Mouse (Mus musculus): ENCODE results near the gene Ski. TPM values are rescaled to one million over a fixed set of nuclear protein-coding genes. Genes with fewer than 3 reads are reported as not detected.
A peak's percentile ranks its signal among the peaks of the same experiment; 100 is the strongest.

Ski gene
- polyA plus RNA-seq, 1 experiment from 2014 or later: 11.9 TPM

GRCm38 (mm10) chr4:155246691-155247105, 24.3 kb upstream of the Ski start:
- Histone ChIP-seq H3K4me2 (no peak overlapping the region), H3K9ac (no peak overlapping the region), H3K9me3 (no peaks in the 10 kb centered on the region), H3K36me3 (no peaks in the 10 kb centered on the region), H3K27ac (replicated peaks) (peak overlapping the region; percentile 23; the same call in 1 of the 2 replicates), H3K4me3 (no peak overlapping the region), H3K27me3 (no peaks in the 10 kb centered on the region), H3K4me1 (replicated peaks) (peaks cover 29% of the 10 kb centered on the region)
- no peak for ATAC-seq (ENCODE audit: low FRiP score, low read depth)
- 48% methylated on average over 12 of the region's 12 CpGs for WGBS

GRCm38 (mm10) chr4:155245770-155246492, 23.5 kb upstream of the Ski start:
- Histone ChIP-seq H3K4me1 (replicated peaks) (peaks cover 21% of the 10 kb centered on the region), H3K9ac (no peak overlapping the region), H3K9me3 (no peaks in the 10 kb centered on the region), H3K4me3 (no peak overlapping the region), H3K27me3 (no peaks in the 10 kb centered on the region), H3K27ac (replicated peaks) (no peak overlapping the region), H3K4me2 (no peak overlapping the region), H3K36me3 (no peaks in the 10 kb centered on the region)
- 59% methylated on average over 6 of the region's 6 CpGs for WGBS
- no peak for ATAC-seq (ENCODE audit: low FRiP score, low read depth)

- Histone ChIP-seq H3K36me3 (no peaks in the 10 kb centered on the region), H3K9me3 (no peaks in the 10 kb centered on the region), H3K27ac (replicated peaks) (no peak overlapping the region), H3K4me2 (no peak overlapping the region), H3K27me3 (no peaks in the 10 kb centered on the region), H3K9ac (no peak overlapping the region), H3K4me1 (replicated peaks) (peaks cover 8% of the 10 kb centered on the region; the same call in 1 of the 2 replicates), H3K4me3 (no peak overlapping the region)
- no peak for ATAC-seq (ENCODE audit: low FRiP score, low read depth)
- 87% methylated on average over 12 of the region's 12 CpGs for WGBS
These were observed 20.8 kb upstream of the Ski start for GRCm38 (mm10) chr4:155243233-155243632.

GRCm38 (mm10) chr4:155242292-155242691, 19.9 kb upstream of the Ski start:
- H3K27ac ChIP-seq (replicated peaks): no peak overlapping the region
- no peaks in the 10 kb centered on the region for H3K9me3 ChIP-seq
- no peak overlapping the region for H3K9ac ChIP-seq
- whole genome bisulfite sequencing: 92% methylated on average over 5 of the region's 5 CpGs
- no peaks in the 10 kb centered on the region for H3K27me3 ChIP-seq
- no peak for ATAC-seq (ENCODE audit: low FRiP score, low read depth)
- no peaks in the 10 kb centered on the region for H3K36me3 ChIP-seq
- H3K4me2 ChIP-seq: no peak overlapping the region
- peaks cover 13% of the 10 kb centered on the region; the same call in 1 of the 2 replicates for H3K4me1 ChIP-seq (replicated peaks)
- H3K4me3 ChIP-seq: no peak overlapping the region

GRCm38 (mm10) chr4:155241789-155242188, 19.4 kb upstream of the Ski start:
- no peak overlapping the region for H3K4me3 ChIP-seq
- ATAC-seq (ENCODE audit: low FRiP score, low read depth): no peak
- peaks cover 15% of the 10 kb centered on the region for H3K4me1 ChIP-seq (replicated peaks)
- no peaks in the 10 kb centered on the region for H3K9me3 ChIP-seq
- H3K27me3 ChIP-seq: no peaks in the 10 kb centered on the region
- WGBS: 74% methylated on average over 9 of the region's 9 CpGs
- no peak overlapping the region for H3K9ac ChIP-seq
- H3K36me3 ChIP-seq: no peaks in the 10 kb centered on the region
- H3K27ac ChIP-seq (replicated peaks): no peak overlapping the region
- no peak overlapping the region for H3K4me2 ChIP-seq

- peaks cover 32% of the 10 kb centered on the region for H3K4me1 ChIP-seq (replicated peaks)
- H3K36me3 ChIP-seq: no peaks in the 10 kb centered on the region
- 48% methylated on average over 6 of the region's 6 CpGs for WGBS
- no peak overlapping the region for H3K4me2 ChIP-seq
- H3K9me3 ChIP-seq: no peaks in the 10 kb centered on the region
- no peak for ATAC-seq (ENCODE audit: low FRiP score, low read depth)
- no peaks in the 10 kb centered on the region for H3K27me3 ChIP-seq
- no peak overlapping the region for H3K9ac ChIP-seq
- no peak overlapping the region for H3K4me3 ChIP-seq
- H3K27ac ChIP-seq (replicated peaks): no peak overlapping the region
These were observed 17.1 kb upstream of the Ski start for GRCm38 (mm10) chr4:155239494-155239893.

GRCm38 (mm10) chr4:155238276-155238675, 15.9 kb upstream of the Ski start:
- ATAC-seq (ENCODE audit: low FRiP score, low read depth): no peak
- Histone ChIP-seq H3K9me3 (no peaks in the 10 kb centered on the region), H3K27me3 (no peaks in the 10 kb centered on the region), H3K36me3 (no peaks in the 10 kb centered on the region), H3K9ac (no peak overlapping the region), H3K4me1 (replicated peaks) (peaks cover 44% of the 10 kb centered on the region), H3K27ac (replicated peaks) (no peak overlapping the region), H3K4me3 (no peak overlapping the region), H3K4me2 (no peak overlapping the region)
- WGBS: 55% methylated on average over 5 of the region's 5 CpGs

GRCm38 (mm10) chr4:155236737-155237385, 14.5 kb upstream of the Ski start:
- Histone ChIP-seq H3K9me3 (no peaks in the 10 kb centered on the region), H3K36me3 (no peaks in the 10 kb centered on the region), H3K27me3 (no peaks in the 10 kb centered on the region), H3K27ac (replicated peaks) (peak overlapping the region; percentile 91), H3K4me2 (no peak overlapping the region), H3K9ac (no peak overlapping the region), H3K4me1 (replicated peaks) (peaks cover 46% of the 10 kb centered on the region), H3K4me3 (no peak overlapping the region)
- 75% methylated on average over 12 of the region's 12 CpGs for WGBS
- ATAC-seq (ENCODE audit: low FRiP score, low read depth): no peak

GRCm38 (mm10) chr4:155235311-155236119, 13.1 kb upstream of the Ski start:
- peak overlapping the region; percentile 44 for H3K4me2 ChIP-seq
- no peaks in the 10 kb centered on the region for H3K36me3 ChIP-seq
- no peaks in the 10 kb centered on the region for H3K9me3 ChIP-seq
- ATAC-seq (ENCODE audit: low FRiP score, low read depth): peak; percentile 90
- H3K9ac ChIP-seq: peak overlapping the region; percentile 27
- peak overlapping the region; percentile 91 for H3K27ac ChIP-seq (replicated peaks)
- peaks cover 46% of the 10 kb centered on the region for H3K4me1 ChIP-seq (replicated peaks)
- WGBS: 12% methylated on average over 16 of the region's 18 CpGs
- H3K27me3 ChIP-seq: no peaks in the 10 kb centered on the region
- peak overlapping the region; percentile 12 for H3K4me3 ChIP-seq

- 64% methylated on average over 8 of the region's 8 CpGs for WGBS
- H3K36me3 ChIP-seq: no peaks in the 10 kb centered on the region
- H3K9me3 ChIP-seq: no peaks in the 10 kb centered on the region
- H3K4me3 ChIP-seq: no peak overlapping the region
- H3K9ac ChIP-seq: no peak overlapping the region
- peak overlapping the region; percentile 91 for H3K27ac ChIP-seq (replicated peaks)
- H3K27me3 ChIP-seq: no peaks in the 10 kb centered on the region
- ATAC-seq (ENCODE audit: low FRiP score, low read depth): no peak
- H3K4me2 ChIP-seq: peak overlapping the region; percentile 44
- H3K4me1 ChIP-seq (replicated peaks): peaks cover 46% of the 10 kb centered on the region
These were observed 12.2 kb upstream of the Ski start for GRCm38 (mm10) chr4:155234371-155235310.

GRCm38 (mm10) chr4:155233878-155234277, 11.5 kb upstream of the Ski start:
- Histone ChIP-seq H3K4me3 (no peak overlapping the region), H3K36me3 (no peaks in the 10 kb centered on the region), H3K27ac (replicated peaks) (peak overlapping the region; percentile 91), H3K4me1 (replicated peaks) (peaks cover 46% of the 10 kb centered on the region), H3K27me3 (no peaks in the 10 kb centered on the region), H3K9ac (no peak overlapping the region), H3K9me3 (no peaks in the 10 kb centered on the region), H3K4me2 (no peak overlapping the region)
- 24% methylated on average over 10 of the region's 10 CpGs for WGBS
- peak; percentile 32; the same call in 1 of the 2 replicates for ATAC-seq (ENCODE audit: low FRiP score, low read depth)

All from hindbrain, embryonic 15.5 days (tissue).